Mouse (Mus musculus): ENCODE data around the gene Mfap4. TPM values are rescaled to one million over a fixed set of nuclear protein-coding genes. Genes with fewer than 3 reads are reported as not detected.

Mfap4 gene
- total and polyA plus RNA-seq, 2 experiments, result 0.28 to 4.2 TPM

DNA sequence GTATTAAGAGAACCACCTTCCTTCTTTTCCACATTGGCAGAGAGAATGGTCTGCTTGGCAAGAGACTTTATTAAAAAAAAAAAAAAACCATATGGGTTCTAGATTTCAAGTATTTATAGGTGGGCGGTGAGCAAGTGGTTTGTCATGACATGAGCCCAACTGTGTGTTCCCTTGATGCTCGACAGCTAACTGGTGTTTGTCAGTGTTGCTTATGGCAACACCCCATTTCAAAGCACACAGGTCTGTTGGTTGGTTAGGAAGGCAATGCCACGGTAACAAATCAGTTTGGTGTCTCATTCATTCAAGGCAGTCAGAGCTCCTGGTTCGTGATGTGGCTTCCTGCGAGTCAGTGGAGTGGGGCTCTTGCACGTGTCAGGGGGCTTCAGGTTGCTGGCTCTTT, 41.4 kb upstream of the Mfap4 start:
- WGBS, result 95% methylated on average over 6 of the region's 6 CpGs
- H3K79me2 ChIP-seq (ENCODE audit: control insufficient read depth, insufficient read depth, low read length), result no peaks in the 10 kb centered on the region
- H3K27ac ChIP-seq (replicated peaks; ENCODE audit: insufficient read depth, low read depth, low read length), result no peak overlapping the region
- H3K27me3 ChIP-seq (ENCODE audit: control insufficient read depth, insufficient read depth, low read length), result peaks cover 3% of the 10 kb centered on the region; the same call in 1 of the 2 replicates
- H3K36me3 ChIP-seq (ENCODE audit: control insufficient read depth, insufficient read depth, low read length), result no peaks in the 10 kb centered on the region
- TF ChIP-seq POLR2A (IDR thresholded peaks at IDR 0.05; ENCODE audit: extremely low read depth, insufficient read depth, low read length), result no peak
- TF ChIP-seq CTCF (IDR thresholded peaks at IDR 0.05; ENCODE audit: low read depth, low read length), result no peak
- H3K4me1 ChIP-seq (ENCODE audit: control insufficient read depth, insufficient read depth, low read length), result peaks cover 3% of the 10 kb centered on the region; the same call in 1 of the 2 replicates
- no peak overlapping the region for H3K9ac ChIP-seq (ENCODE audit: low read depth, low read length)
- no peak for DNase-seq (ENCODE audit: extremely low read depth, low read depth, low spot score)
- H3K4me3 ChIP-seq (ENCODE audit: insufficient read depth, low read depth, low read length), result no peak overlapping the region

DNA sequence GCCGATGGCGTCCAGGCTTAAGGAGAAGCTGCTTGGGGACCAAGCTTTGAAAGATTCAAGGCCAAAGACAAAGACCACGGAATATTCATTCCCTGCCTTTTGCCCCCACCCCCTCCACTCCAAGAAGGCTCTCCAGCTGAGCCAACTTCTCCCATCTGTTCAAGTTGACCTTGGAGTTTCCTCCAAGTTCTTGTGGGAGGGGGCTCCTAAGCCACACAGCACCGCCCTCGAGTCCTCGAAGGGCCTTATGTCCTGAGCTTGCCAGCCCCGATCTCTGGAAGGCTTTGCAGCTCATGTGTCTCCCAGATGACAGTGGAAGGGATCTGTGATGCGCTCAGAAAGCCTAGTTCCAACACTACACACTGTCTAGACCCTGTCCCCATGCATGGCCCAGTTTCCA, 37.9 kb upstream of the Mfap4 start:
- TF ChIP-seq CTCF (IDR thresholded peaks at IDR 0.05; ENCODE audit: low read depth, low read length) (no peak), POLR2A (IDR thresholded peaks at IDR 0.05; ENCODE audit: extremely low read depth, insufficient read depth, low read length) (no peak)
- WGBS, result 86% methylated on average over 8 of the region's 8 CpGs

DNA sequence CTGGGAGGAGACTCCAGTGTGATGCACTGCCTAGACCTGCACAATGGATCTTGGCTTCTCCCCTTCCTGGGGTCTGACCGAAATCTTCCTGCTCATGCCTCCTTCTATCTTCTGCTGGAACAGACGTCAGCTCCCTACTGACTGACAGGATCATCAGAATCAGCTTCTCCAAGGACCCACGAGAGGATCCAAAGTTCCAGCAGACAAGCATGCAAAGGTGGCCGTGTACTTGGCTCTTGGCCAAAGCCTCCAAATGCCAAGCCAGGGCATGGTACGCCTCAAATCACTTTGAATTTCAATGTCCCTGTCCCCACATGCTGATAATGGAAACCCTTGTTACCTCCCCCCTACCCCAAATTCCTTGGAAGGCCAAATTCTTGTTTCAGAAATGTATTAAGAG, 37.2 kb upstream of the Mfap4 start:
- H3K4me3 ChIP-seq (ENCODE audit: insufficient read depth, low read depth, low read length), result no peak overlapping the region
- no peak for DNase-seq (ENCODE audit: extremely low read depth, low read depth, low spot score)
- whole genome bisulfite sequencing, result 58% methylated on average over 5 of the region's 5 CpGs
- H3K36me3 ChIP-seq (ENCODE audit: control insufficient read depth, insufficient read depth, low read length), result no peaks in the 10 kb centered on the region
- no peak overlapping the region for H3K27ac ChIP-seq (replicated peaks; ENCODE audit: insufficient read depth, low read depth, low read length)
- TF ChIP-seq CTCF (IDR thresholded peaks at IDR 0.05; ENCODE audit: low read depth, low read length) (no peak), POLR2A (IDR thresholded peaks at IDR 0.05; ENCODE audit: extremely low read depth, insufficient read depth, low read length) (no peak)
- H3K9ac ChIP-seq (ENCODE audit: low read depth, low read length), result no peak overlapping the region
- H3K4me1 ChIP-seq (ENCODE audit: control insufficient read depth, insufficient read depth, low read length), result peaks cover 2% of the 10 kb centered on the region; the same call in 1 of the 2 replicates
- peaks cover 7% of the 10 kb centered on the region for H3K27me3 ChIP-seq (ENCODE audit: control insufficient read depth, insufficient read depth, low read length)
- no peaks in the 10 kb centered on the region for H3K79me2 ChIP-seq (ENCODE audit: control insufficient read depth, insufficient read depth, low read length)

More for the DNA sequence above, 37.9 kb upstream of the Mfap4 start:
- Histone ChIP-seq H3K27me3 (ENCODE audit: control insufficient read depth, insufficient read depth, low read length) (peaks cover 7% of the 10 kb centered on the region), H3K9ac (ENCODE audit: low read depth, low read length) (no peak overlapping the region), H3K27ac (replicated peaks; ENCODE audit: insufficient read depth, low read depth, low read length) (no peak overlapping the region), H3K4me1 (ENCODE audit: control insufficient read depth, insufficient read depth, low read length) (peaks cover 3% of the 10 kb centered on the region; the same call in 1 of the 2 replicates), H3K79me2 (ENCODE audit: control insufficient read depth, insufficient read depth, low read length) (no peaks in the 10 kb centered on the region), H3K4me3 (ENCODE audit: insufficient read depth, low read depth, low read length) (no peak overlapping the region), H3K36me3 (ENCODE audit: control insufficient read depth, insufficient read depth, low read length) (no peaks in the 10 kb centered on the region)
- no peak for DNase-seq (ENCODE audit: extremely low read depth, low read depth, low spot score)

DNA sequence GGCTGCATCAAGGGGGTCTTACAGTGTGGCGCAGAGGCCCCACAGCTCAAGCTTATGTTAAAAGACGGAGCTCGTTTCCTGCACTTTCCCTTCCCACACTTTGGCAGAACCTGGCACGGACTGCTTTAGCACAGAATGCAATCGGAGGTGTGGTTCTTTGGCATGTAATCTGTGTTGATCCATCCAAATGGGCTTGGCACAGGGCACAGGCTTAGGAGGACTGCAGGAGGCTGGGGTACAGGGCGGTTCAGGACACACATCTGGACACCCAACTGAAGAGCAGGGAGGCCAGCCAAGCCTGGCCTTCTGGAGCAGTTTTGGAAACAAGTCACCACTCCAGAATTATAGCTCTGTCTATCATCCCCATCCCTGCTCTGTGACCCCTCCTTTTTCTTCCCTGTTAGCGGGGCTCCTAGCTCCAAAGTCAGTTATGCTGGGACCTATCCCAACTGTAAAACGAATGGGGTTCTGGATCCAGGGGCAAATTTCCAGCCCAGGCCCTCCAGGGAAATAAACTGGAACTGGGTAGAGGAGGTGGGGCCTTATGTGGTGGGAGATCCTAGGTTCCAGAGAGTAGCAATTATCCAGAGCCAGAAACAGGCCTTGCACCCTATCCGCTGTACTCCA, 36.5 kb upstream of the Mfap4 start:
- 50% methylated on average over 9 of the region's 9 CpGs for WGBS
- Histone ChIP-seq H3K9ac (ENCODE audit: low read depth, low read length) (no peak overlapping the region), H3K4me1 (ENCODE audit: control insufficient read depth, insufficient read depth, low read length) (no peaks in the 10 kb centered on the region), H3K27me3 (ENCODE audit: control insufficient read depth, insufficient read depth, low read length) (peaks cover 8% of the 10 kb centered on the region), H3K36me3 (ENCODE audit: control insufficient read depth, insufficient read depth, low read length) (no peaks in the 10 kb centered on the region), H3K79me2 (ENCODE audit: control insufficient read depth, insufficient read depth, low read length) (no peaks in the 10 kb centered on the region), H3K4me3 (ENCODE audit: insufficient read depth, low read depth, low read length) (no peak overlapping the region), H3K27ac (replicated peaks; ENCODE audit: insufficient read depth, low read depth, low read length) (no peak overlapping the region)
- peak; percentile 76 for DNase-seq (ENCODE audit: extremely low read depth, low read depth, low spot score)
- TF ChIP-seq CTCF (IDR thresholded peaks at IDR 0.05; ENCODE audit: low read depth, low read length), result no peak

DNA sequence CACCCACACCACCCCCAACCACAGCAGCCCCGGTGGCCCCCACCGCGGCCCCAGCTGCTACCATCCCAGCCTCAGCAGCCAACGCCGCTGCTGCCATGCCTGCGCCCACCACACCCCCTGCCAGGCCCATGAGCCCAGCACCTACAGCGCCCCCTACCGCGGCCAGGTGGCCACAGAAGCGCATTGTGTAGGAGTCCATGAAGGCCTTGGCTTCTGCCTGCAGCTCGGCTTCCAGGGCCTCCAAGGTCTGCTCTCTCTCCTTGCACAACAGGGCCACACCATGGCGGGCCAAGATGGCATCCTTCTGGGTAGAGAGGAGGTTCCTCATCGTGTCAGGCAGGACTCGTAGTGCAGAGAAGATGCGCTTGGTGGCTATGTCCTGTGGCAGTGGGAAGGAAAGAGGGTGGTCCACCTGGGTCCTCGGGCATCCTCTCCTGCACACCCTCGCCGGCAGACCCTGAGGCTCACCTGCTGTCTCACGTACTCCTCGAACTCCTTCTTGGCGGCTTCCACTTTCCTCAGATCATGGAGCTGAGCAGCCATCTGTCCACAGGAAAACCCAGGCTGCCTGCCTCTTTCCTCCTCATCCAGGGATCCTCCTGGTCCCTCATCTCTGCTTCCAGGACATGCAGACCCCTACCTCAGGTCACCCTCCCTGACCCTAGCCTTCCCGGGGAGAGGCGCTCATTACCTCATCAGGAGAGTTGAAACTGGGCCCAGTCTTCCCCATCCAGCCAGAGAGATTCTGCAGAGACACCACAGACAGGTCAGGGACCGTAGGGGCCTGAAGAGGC, 35.5 kb upstream of the Mfap4 start:
- WGBS, result 79% methylated on average over 24 of the region's 24 CpGs
- DNase-seq (ENCODE audit: extremely low read depth, low read depth, low spot score), result no peak
- no peak overlapping the region for H3K9ac ChIP-seq (ENCODE audit: low read depth, low read length)

DNA sequence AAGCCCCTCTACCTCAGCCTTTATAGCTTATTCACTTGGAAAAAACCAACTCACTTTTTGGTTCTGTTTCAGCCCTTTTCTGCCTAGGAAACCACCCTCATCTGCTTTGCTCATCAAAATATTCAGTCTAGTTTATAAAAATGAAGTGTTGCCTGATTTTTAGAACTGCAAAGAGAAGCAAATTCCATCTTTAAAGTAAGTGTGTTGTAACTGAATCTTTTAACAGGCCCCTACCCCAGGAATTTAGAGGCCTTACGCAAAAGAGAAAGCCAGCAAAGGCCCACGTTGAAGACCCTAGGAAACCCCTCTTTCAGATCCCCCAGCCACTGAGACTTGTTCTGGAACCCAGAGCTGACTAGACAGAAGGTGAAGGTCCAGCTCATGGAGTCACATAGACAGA, 21.2 kb upstream of the Mfap4 start:
- no peaks in the 10 kb centered on the region for H3K36me3 ChIP-seq (ENCODE audit: control insufficient read depth, insufficient read depth, low read length)
- H3K27me3 ChIP-seq (ENCODE audit: control insufficient read depth, insufficient read depth, low read length), result 0 out of 2 replicates have a peak, but pooled peaks cover 3% of the 10 kb centered on the region
- H3K4me1 ChIP-seq (ENCODE audit: control insufficient read depth, insufficient read depth, low read length), result no peaks in the 10 kb centered on the region
- H3K27ac ChIP-seq (replicated peaks; ENCODE audit: insufficient read depth, low read depth, low read length), result no peak overlapping the region
- no peak overlapping the region for H3K4me3 ChIP-seq (ENCODE audit: insufficient read depth, low read depth, low read length)
- TF ChIP-seq POLR2A (IDR thresholded peaks at IDR 0.05; ENCODE audit: extremely low read depth, insufficient read depth, low read length) (no peak), CTCF (IDR thresholded peaks at IDR 0.05; ENCODE audit: low read depth, low read length) (no peak)
- 72% methylated on average over 2 of the region's 2 CpGs for WGBS
- DNase-seq (ENCODE audit: extremely low read depth, low read depth, low spot score), result no peak
- H3K9ac ChIP-seq (ENCODE audit: low read depth, low read length), result no peak overlapping the region
- H3K79me2 ChIP-seq (ENCODE audit: control insufficient read depth, insufficient read depth, low read length), result no peaks in the 10 kb centered on the region

More for the DNA sequence above, 35.5 kb upstream of the Mfap4 start:
- Histone ChIP-seq H3K4me1 (ENCODE audit: control insufficient read depth, insufficient read depth, low read length) (no peaks in the 10 kb centered on the region), H3K79me2 (ENCODE audit: control insufficient read depth, insufficient read depth, low read length) (no peaks in the 10 kb centered on the region), H3K27ac (replicated peaks; ENCODE audit: insufficient read depth, low read depth, low read length) (no peak overlapping the region), H3K27me3 (ENCODE audit: control insufficient read depth, insufficient read depth, low read length) (peaks cover 9% of the 10 kb centered on the region), H3K36me3 (ENCODE audit: control insufficient read depth, insufficient read depth, low read length) (no peaks in the 10 kb centered on the region), H3K4me3 (ENCODE audit: insufficient read depth, low read depth, low read length) (no peak overlapping the region)
- TF ChIP-seq POLR2A (IDR thresholded peaks at IDR 0.05; ENCODE audit: extremely low read depth, insufficient read depth, low read length) (no peak), CTCF (IDR thresholded peaks at IDR 0.05; ENCODE audit: low read depth, low read length) (peak; percentile 23)

Measured in liver, adult 2 months (tissue).